Mouse (Mus musculus) brain, embryonic 18.5 days (tissue): ENCODE data around the gene Kti12.
A peak's percentile ranks its signal among the peaks of the same experiment; 100 is the strongest.

Source experiments
- DNase-seq: peaks from one replicate; pipeline ENCODE4 v3.0.0-alpha.2; 2012; ENCODE audit warnings: low read depth, low spot score

The Kti12 gene

GRCm38 (mm10) chr4:108847715-108848504 lies at the start of gene Kti12:
Gene Kti12, plus strand, starts transcription at chr4:108847785.
- peak; percentile 77 for DNase-seq

- no peak for DNase-seq
Measured at GRCm38 (mm10) chr4:108798083-108798830, 49.3 kb upstream of the Kti12 start.

- no peak for DNase-seq
Measured at GRCm38 (mm10) chr4:108803535-108803934, 44.0 kb upstream of the Kti12 start.

- DNase-seq: no peak
Measured at GRCm38 (mm10) chr4:108811142-108811541, 36.4 kb upstream of the Kti12 start.

GRCm38 (mm10) chr4:108811550-108811949 lies 36.0 kb upstream of the Kti12 start:
- DNase-seq: no peak

- DNase-seq: no peak
Measured at GRCm38 (mm10) chr4:108825677-108826076, 21.9 kb upstream of the Kti12 start.

- DNase-seq: no peak
Measured at GRCm38 (mm10) chr4:108826096-108826495, 21.5 kb upstream of the Kti12 start.

GRCm38 (mm10) chr4:108826643-108827042 lies 20.9 kb upstream of the Kti12 start:
- no peak for DNase-seq

GRCm38 (mm10) chr4:108830698-108831097 lies 16.9 kb upstream of the Kti12 start:
- no peak for DNase-seq

- DNase-seq: peak; percentile 92
Measured at GRCm38 (mm10) chr4:108832916-108833827, 14.4 kb upstream of the Kti12 start, which contains the start of gene Btf3l4. Gene Btf3l4, minus strand, starts transcription at chr4:108833614.

- DNase-seq: no peak
Measured at GRCm38 (mm10) chr4:108833828-108834114, 13.8 kb upstream of the Kti12 start.

- peak; percentile 92 for DNase-seq
Measured at GRCm38 (mm10) chr4:108834115-108834970, 13.2 kb upstream of the Kti12 start, which contains the start of gene Txndc12. Gene Txndc12, plus strand, starts transcription at chr4:108834601.

GRCm38 (mm10) chr4:108834971-108835311 lies 12.6 kb upstream of the Kti12 start:
- no peak for DNase-seq

GRCm38 (mm10) chr4:108835496-108835895 lies 12.1 kb upstream of the Kti12 start:
- DNase-seq: no peak

GRCm38 (mm10) chr4:108838031-108838430 lies 9.6 kb upstream of the Kti12 start:
- no peak for DNase-seq

GRCm38 (mm10) chr4:108841920-108842578 lies 5.5 kb upstream of the Kti12 start:
- no peak for DNase-seq

GRCm38 (mm10) chr4:108843336-108843735 lies 4.2 kb upstream of the Kti12 start:
- DNase-seq: no peak

- no peak for DNase-seq
Measured at GRCm38 (mm10) chr4:108845824-108846569, 1.6 kb upstream of the Kti12 start.

GRCm38 (mm10) chr4:108848505-108848848 lies 892 bp downstream of the Kti12 start, which contains the start of gene A730015C16Rik:
Gene A730015C16Rik, minus strand, starts transcription at chr4:108848619.
- DNase-seq: no peak

GRCm38 (mm10) chr4:108866806-108867205 lies 19.2 kb downstream of the Kti12 start:
- DNase-seq: no peak
